Mouse (Mus musculus) C2C12 (cell line): ENCODE measurements around the gene Fli1.

Experiments used
- CTCF ChIP-seq: IDR thresholded peaks from one replicate; pipeline ENCODE4 v1.5.1; 2011; ENCODE audit not compliant: control insufficient read depth, insufficient read depth, insufficient read length
- MYOD1 ChIP-seq: IDR thresholded peaks from one replicate; pipeline ENCODE4 v1.6.1; 2011; ENCODE audit warnings: low read depth; ENCODE audit not compliant: control insufficient read depth, insufficient read length

GRCm38 (mm10) chr9:32394761-32395161 lies 147.9 kb downstream of the Fli1 start:
- TF ChIP-seq CTCF (no peak), MYOD1 (no peak)
